Mouse (Mus musculus) spleen, adult 10 weeks (tissue): ENCODE results near the gene Fam76b. TPM values are rescaled to one million over a fixed set of nuclear protein-coding genes. Genes with fewer than 3 reads are reported as not detected.

Experiments used
- polyA plus RNA-seq: library from polyadenylated mRNA; stranded (reverse); fragments of 350-450 nt; fragmentation: Illumina TruSeq; extraction: RNeasy Lipid Tissue Mini Kit (QIAGEN cat#74804); gene quantifications from one replicate; pipeline ENCODE4 v1.2.3, GENCODE M21; 2015; ENCODE audit warnings: low replicate concordance; ENCODE audit not compliant: insufficient read depth

Gene Fam76b
- polyA plus RNA-seq, result 91.9 TPM

GRCm38 (mm10) chr9:13827406-13828086 lies at the start of gene Fam76b:
Gene Fam76b (plus strand): TSS chr9:13827716.

GRCm38 (mm10) chr9:13826832-13827405 lies 597 bp upstream of the Fam76b start, which contains the start of gene Cep57:
Gene Cep57 (minus strand): TSS chr9:13827107.

Other genes with a start within 250 kb of the Fam76b start
- gene Mtmr2, start 79.3 kb upstream of the Fam76b start, polyA plus RNA-seq, result 50.1 TPM
- gene Cep57, start 609 bp upstream of the Fam76b start, polyA plus RNA-seq, result 72.5 TPM